Mouse (Mus musculus) neural tube, embryonic 15.5 days (tissue): Measurements from ENCODE around the gene Gjc1. TPM values are rescaled to one million over a fixed set of nuclear protein-coding genes. Genes with fewer than 3 reads are reported as not detected.

Experiments
- ATAC-seq: fragments of 200-750 bp; cut with Nextera tagmentation; 2 replicates; pipeline ENCODE4 v1.8.0; 2017; ENCODE audit warnings: mild to moderate bottlenecking, moderate TSS enrichment, moderate library complexity; ENCODE audit not compliant: low FRiP score
- H3K27ac ChIP-seq: fragments of 300-500 bp; sonication (generic); replicated peaks from 2 replicates; pipeline ENCODE4 v1.5.1; 2015; ENCODE audit warnings: mild to moderate bottlenecking, inconsistent platforms
- H3K27me3 ChIP-seq: fragments of 300-500 bp; sonication (generic); replicated peaks from 2 replicates; pipeline ENCODE4 v1.6.1; 2015; ENCODE audit warnings: inconsistent platforms
- H3K36me3 ChIP-seq: fragments of 300-500 bp; sonication (generic); 2 replicates; pipeline ENCODE4 v1.6.1; 2015; ENCODE audit warnings: inconsistent platforms
- H3K4me1 ChIP-seq: fragments of 300-500 bp; sonication (generic); 2 replicates; pipeline ENCODE4 v1.6.1; 2015; ENCODE audit warnings: inconsistent platforms
- H3K4me2 ChIP-seq: fragments of 300-500 bp; sonication (generic); 2 replicates; pipeline ENCODE4 v1.6.1; 2015; ENCODE audit warnings: inconsistent platforms, mild to moderate bottlenecking, moderate library complexity
- H3K4me3 ChIP-seq: fragments of 300-500 bp; sonication (generic); replicated peaks from 2 replicates; pipeline ENCODE4 v1.5.1; 2015; ENCODE audit warnings: mild to moderate bottlenecking, inconsistent platforms
- H3K9ac ChIP-seq: fragments of 300-500 bp; sonication (generic); replicated peaks from 2 replicates; pipeline ENCODE4 v1.6.1; 2015; ENCODE audit warnings: mild to moderate bottlenecking, inconsistent platforms
- H3K9me3 ChIP-seq: fragments of 300-500 bp; sonication (generic); replicated peaks from 2 replicates; pipeline ENCODE4 v1.6.1; 2016; ENCODE audit warnings: inconsistent platforms
- WGBS: fragments of 180-500 bp; shearing (Covaris S2); methylation state at CpG from one replicate; pipeline ENCODE4 v1.1.7; 2015; ENCODE audit warnings: mixed read lengths; 5-methylcytosine and 5-hydroxymethylcytosine counted together
- polyA plus RNA-seq: library from polyadenylated mRNA; unstranded; fragments of >200 nt; fragmentation: Nextera tagmentation; extraction: Ambion mirVana; gene quantifications from 2 replicates; pipeline ENCODE4 v1.2.1, GENCODE M21; 2015

The Gjc1 gene
- polyA plus RNA-seq, 1 experiment from 2014 or later, result 31.9 TPM

GRCm38 (mm10) chr11:102769993-102770661, 49.4 kb downstream of the Gjc1 start:
- WGBS, result 88% methylated on average over 12 of the region's 12 CpGs
- H3K4me3 ChIP-seq, result no peak overlapping the region
- peaks cover 52% of the 10 kb centered on the region for H3K4me1 ChIP-seq
- no peak overlapping the region for H3K27ac ChIP-seq
- H3K27me3 ChIP-seq, result no peaks in the 10 kb centered on the region
- H3K36me3 ChIP-seq, result no peaks in the 10 kb centered on the region
- H3K9me3 ChIP-seq, result no peaks in the 10 kb centered on the region
- H3K4me2 ChIP-seq, result no peak overlapping the region
- H3K9ac ChIP-seq, result 0 out of 2 replicates have a peak overlapping the region, but pooled peaks have one; percentile 5
- ATAC-seq, result no peak

- Histone ChIP-seq H3K27ac (no peak overlapping the region), H3K27me3 (no peaks in the 10 kb centered on the region), H3K4me2 (no peak overlapping the region), H3K36me3 (no peaks in the 10 kb centered on the region), H3K4me1 (peaks cover 50% of the 10 kb centered on the region), H3K4me3 (no peak overlapping the region), H3K9me3 (no peaks in the 10 kb centered on the region), H3K9ac (no peak overlapping the region)
- ATAC-seq, result no peak
- 83% methylated on average over 6 of the region's 6 CpGs for WGBS
Observed at GRCm38 (mm10) chr11:102769141-102769540, 50.4 kb downstream of the Gjc1 start.

- Histone ChIP-seq H3K27ac (no peak overlapping the region), H3K36me3 (no peaks in the 10 kb centered on the region), H3K27me3 (no peaks in the 10 kb centered on the region), H3K4me2 (no peak overlapping the region), H3K4me1 (peaks cover 50% of the 10 kb centered on the region), H3K4me3 (no peak overlapping the region), H3K9me3 (no peaks in the 10 kb centered on the region), H3K9ac (no peak overlapping the region)
- no peak for ATAC-seq
- WGBS, result 81% methylated on average over 6 of the region's 6 CpGs
Observed at GRCm38 (mm10) chr11:102767055-102767670, 52.3 kb downstream of the Gjc1 start.

GRCm38 (mm10) chr11:102765416-102765815, 54.1 kb downstream of the Gjc1 start:
- Histone ChIP-seq H3K9me3 (no peaks in the 10 kb centered on the region), H3K27ac (no peak overlapping the region), H3K4me1 (peaks cover 45% of the 10 kb centered on the region), H3K36me3 (no peaks in the 10 kb centered on the region), H3K4me3 (no peak overlapping the region), H3K4me2 (no peak overlapping the region), H3K9ac (no peak overlapping the region), H3K27me3 (no peaks in the 10 kb centered on the region)
- no peak for ATAC-seq
- WGBS, result 89% methylated on average over 5 of the region's 5 CpGs

GRCm38 (mm10) chr11:102763009-102763767, 56.3 kb downstream of the Gjc1 start:
- Histone ChIP-seq H3K4me1 (peaks cover 43% of the 10 kb centered on the region), H3K4me2 (peak overlapping the region; percentile 86), H3K36me3 (no peaks in the 10 kb centered on the region), H3K4me3 (peak overlapping the region; percentile 75), H3K27me3 (no peaks in the 10 kb centered on the region), H3K27ac (no peak overlapping the region), H3K9ac (no peak overlapping the region), H3K9me3 (no peaks in the 10 kb centered on the region)
- 45% methylated on average over 11 of the region's 11 CpGs for WGBS
- ATAC-seq, result no peak

- H3K4me2 ChIP-seq, result peak overlapping the region; percentile 86
- ATAC-seq, result no peak; the same call in 1 of the 2 replicates
- H3K4me3 ChIP-seq, result peak overlapping the region; percentile 75
- H3K27me3 ChIP-seq, result no peaks in the 10 kb centered on the region
- no peaks in the 10 kb centered on the region for H3K9me3 ChIP-seq
- peak overlapping the region; percentile 87 for H3K9ac ChIP-seq
- H3K36me3 ChIP-seq, result no peaks in the 10 kb centered on the region
- H3K4me1 ChIP-seq, result peaks cover 40% of the 10 kb centered on the region
- 7% methylated on average over 15 of the region's 15 CpGs for WGBS
- H3K27ac ChIP-seq, result peak overlapping the region; percentile 75; the same call in 1 of the 2 replicates
Observed at GRCm38 (mm10) chr11:102762248-102762647, 57.3 kb downstream of the Gjc1 start.

GRCm38 (mm10) chr11:102761309-102762210, 57.9 kb downstream of the Gjc1 start, which contains the start of gene Adam11:
Adam11 (plus strand) TSS chr11:102761439.
- under 1% methylated on average over 54 of the region's 76 CpGs for WGBS

GRCm38 (mm10) chr11:102760805-102761308, 58.6 kb downstream of the Gjc1 start:
- Histone ChIP-seq H3K4me2 (peak overlapping the region; percentile 86), H3K27me3 (no peaks in the 10 kb centered on the region), H3K36me3 (no peaks in the 10 kb centered on the region), H3K9ac (peak overlapping the region; percentile 87), H3K9me3 (no peaks in the 10 kb centered on the region), H3K27ac (no peak overlapping the region), H3K4me1 (peaks cover 37% of the 10 kb centered on the region), H3K4me3 (peak overlapping the region; percentile 75)
- peak; percentile 11 for ATAC-seq
- 14% methylated on average over 6 of the region's 6 CpGs for WGBS

More at GRCm38 (mm10) chr11:102761309-102762210, 57.9 kb downstream of the Gjc1 start, which contains the start of gene Adam11:
- H3K4me1 ChIP-seq, result peaks cover 37% of the 10 kb centered on the region
- ATAC-seq, result peak; percentile 62
- H3K27ac ChIP-seq, result peak within 1 kb of the TSS; percentile 75
- peak within 1 kb of the TSS; percentile 75 for H3K4me3 ChIP-seq
- no peaks in the 10 kb centered on the region for H3K27me3 ChIP-seq
- H3K9ac ChIP-seq, result peak within 1 kb of the TSS; percentile 87
- H3K36me3 ChIP-seq, result no peaks in the 10 kb centered on the region
- no peaks in the 10 kb centered on the region for H3K9me3 ChIP-seq
- H3K4me2 ChIP-seq, result peak within 1 kb of the TSS; percentile 86

- no peaks in the 10 kb centered on the region for H3K27me3 ChIP-seq
- H3K27ac ChIP-seq, result no peak overlapping the region
- no peak overlapping the region for H3K9ac ChIP-seq
- H3K36me3 ChIP-seq, result no peaks in the 10 kb centered on the region
- H3K4me1 ChIP-seq, result peaks cover 40% of the 10 kb centered on the region
- 82% methylated on average over 2 of the region's 2 CpGs for WGBS
- no peak overlapping the region for H3K4me2 ChIP-seq
- H3K9me3 ChIP-seq, result no peaks in the 10 kb centered on the region
- ATAC-seq, result no peak
- H3K4me3 ChIP-seq, result no peak overlapping the region
Observed at GRCm38 (mm10) chr11:102758977-102759376, 60.5 kb downstream of the Gjc1 start.

GRCm38 (mm10) chr11:102755391-102755790, 64.1 kb downstream of the Gjc1 start:
- Histone ChIP-seq H3K27ac (no peak overlapping the region), H3K36me3 (no peaks in the 10 kb centered on the region), H3K9ac (no peak overlapping the region), H3K9me3 (no peaks in the 10 kb centered on the region), H3K4me2 (no peak overlapping the region), H3K27me3 (no peaks in the 10 kb centered on the region), H3K4me1 (peaks cover 22% of the 10 kb centered on the region), H3K4me3 (no peak overlapping the region)
- ATAC-seq, result no peak
- WGBS, result 78% methylated on average over 7 of the region's 7 CpGs
